Mouse (Mus musculus): Measurements from ENCODE around the gene Nbdy. TPM values are rescaled to one million over a fixed set of nuclear protein-coding genes. Genes with fewer than 3 reads are reported as not detected.
A peak's percentile ranks its signal among the peaks of the same experiment; 100 is the strongest.

Gene Nbdy
- polyA plus RNA-seq (2015; fragmentation: Nextera tagmentation; extraction: Ambion mirVana), result 130 and 146 TPM in 2 replicates

- Histone ChIP-seq H3K9ac (peak within 1 kb of the TSS; percentile 61), H3K4me3 (peak within 1 kb of the TSS; percentile 55), H3K4me1 (0 out of 2 replicates have a peak, but pooled peaks cover 2% of the 10 kb centered on the region), H3K36me3 (replicated peaks) (no peaks in the 10 kb centered on the region), H3K27me3 (replicated peaks) (no peaks in the 10 kb centered on the region), H3K4me2 (peak within 1 kb of the TSS; percentile 54), H3K27ac (peak within 1 kb of the TSS; percentile 87), H3K9me3 (no peaks in the 10 kb centered on the region)
- peak; percentile 97 for ATAC-seq (replicated peaks)
- WGBS, result 20% methylated on average over 32 of the region's 32 CpGs
Observed at GRCm38 (mm10) chrX:153723110-153723916, at the start of gene Nbdy. Gene Nbdy, plus strand, starts transcription at chrX:153723590.

- Histone ChIP-seq H3K36me3 (replicated peaks) (no peaks in the 10 kb centered on the region), H3K27ac (peak within 1 kb of the TSS; percentile 20; the same call in 1 of the 2 replicates), H3K4me3 (peak within 1 kb of the TSS; percentile 26), H3K4me2 (peak within 1 kb of the TSS; percentile 35), H3K9ac (no peak within 1 kb of the TSS), H3K4me1 (no peaks in the 10 kb centered on the region), H3K9me3 (no peaks in the 10 kb centered on the region), H3K27me3 (replicated peaks) (no peaks in the 10 kb centered on the region)
- ATAC-seq (replicated peaks), result 0 out of 2 replicates have a peak, but pooled peaks have one; percentile 48
- whole genome bisulfite sequencing, result 23% methylated on average over 11 of the region's 11 CpGs
Observed at GRCm38 (mm10) chrX:153695782-153696395, 27.5 kb upstream of the Nbdy start, which contains the start of gene Kctd12b. Gene Kctd12b, minus strand, starts transcription at chrX:153696391.

GRCm38 (mm10) chrX:153700463-153700862 is 22.9 kb upstream of the Nbdy start:
- H3K36me3 ChIP-seq (replicated peaks), result no peaks in the 10 kb centered on the region
- H3K9me3 ChIP-seq, result no peaks in the 10 kb centered on the region
- no peak overlapping the region for H3K27ac ChIP-seq
- no peak overlapping the region for H3K4me2 ChIP-seq
- H3K27me3 ChIP-seq (replicated peaks), result no peaks in the 10 kb centered on the region
- no peaks in the 10 kb centered on the region for H3K4me1 ChIP-seq
- no peak for ATAC-seq (replicated peaks)
- 72% methylated on average over 3 of the region's 3 CpGs for WGBS
- no peak overlapping the region for H3K9ac ChIP-seq
- no peak overlapping the region for H3K4me3 ChIP-seq

- peak; percentile 75 for ATAC-seq (replicated peaks)
- 25% methylated on average over 4 of the region's 4 CpGs for WGBS
- no peaks in the 10 kb centered on the region for H3K4me1 ChIP-seq
- no peak overlapping the region for H3K4me3 ChIP-seq
- H3K27me3 ChIP-seq (replicated peaks), result no peaks in the 10 kb centered on the region
- H3K27ac ChIP-seq, result no peak overlapping the region
- H3K9me3 ChIP-seq, result no peaks in the 10 kb centered on the region
- no peak overlapping the region for H3K4me2 ChIP-seq
- no peaks in the 10 kb centered on the region for H3K36me3 ChIP-seq (replicated peaks)
- H3K9ac ChIP-seq, result no peak overlapping the region
Observed at GRCm38 (mm10) chrX:153707735-153708134, 15.7 kb upstream of the Nbdy start.

GRCm38 (mm10) chrX:153716716-153717115 is 6.7 kb upstream of the Nbdy start:
- Histone ChIP-seq H3K4me3 (no peak overlapping the region), H3K4me1 (no peaks in the 10 kb centered on the region), H3K4me2 (no peak overlapping the region), H3K27ac (no peak overlapping the region), H3K9me3 (no peaks in the 10 kb centered on the region), H3K9ac (no peak overlapping the region), H3K27me3 (replicated peaks) (no peaks in the 10 kb centered on the region), H3K36me3 (replicated peaks) (no peaks in the 10 kb centered on the region)
- ATAC-seq (replicated peaks), result no peak
- WGBS, result 89% methylated on average over 2 of the region's 2 CpGs

- H3K4me1 ChIP-seq, result no peaks in the 10 kb centered on the region
Observed at GRCm38 (mm10) chrX:153719602-153720001, 3.8 kb upstream of the Nbdy start.

GRCm38 (mm10) chrX:153724400-153724799 is 1.0 kb downstream of the Nbdy start:
- H3K36me3 ChIP-seq (replicated peaks), result no peaks in the 10 kb centered on the region
- H3K27me3 ChIP-seq (replicated peaks), result no peaks in the 10 kb centered on the region
- no peaks in the 10 kb centered on the region for H3K9me3 ChIP-seq
- 0 out of 2 replicates have a peak overlapping the region, but pooled peaks have one; percentile 50 for H3K27ac ChIP-seq
- whole genome bisulfite sequencing, result 35% methylated on average over 3 of the region's 3 CpGs
- peak overlapping the region; percentile 54 for H3K4me2 ChIP-seq
- H3K9ac ChIP-seq, result 0 out of 2 replicates have a peak overlapping the region, but pooled peaks have one; percentile 22
- 0 out of 2 replicates have a peak, but pooled peaks cover 2% of the 10 kb centered on the region for H3K4me1 ChIP-seq
- H3K4me3 ChIP-seq, result peak overlapping the region; percentile 55
- ATAC-seq (replicated peaks), result peak; percentile 32; the same call in 1 of the 2 replicates

More at GRCm38 (mm10) chrX:153719602-153720001, 3.8 kb upstream of the Nbdy start:
- Histone ChIP-seq H3K9ac (no peak overlapping the region), H3K4me2 (no peak overlapping the region), H3K4me3 (no peak overlapping the region), H3K27ac (no peak overlapping the region), H3K9me3 (no peaks in the 10 kb centered on the region), H3K36me3 (replicated peaks) (no peaks in the 10 kb centered on the region), H3K27me3 (replicated peaks) (no peaks in the 10 kb centered on the region)
- no peak for ATAC-seq (replicated peaks)
- WGBS, result 32% methylated on average over 4 of the region's 4 CpGs

- no peaks in the 10 kb centered on the region for H3K4me1 ChIP-seq
- 77% methylated on average over 4 of the region's 4 CpGs for WGBS
- H3K9ac ChIP-seq, result no peak overlapping the region
- no peak for ATAC-seq (replicated peaks)
- H3K27ac ChIP-seq, result no peak overlapping the region
- no peaks in the 10 kb centered on the region for H3K36me3 ChIP-seq (replicated peaks)
- H3K4me2 ChIP-seq, result no peak overlapping the region
- no peak overlapping the region for H3K4me3 ChIP-seq
- H3K27me3 ChIP-seq (replicated peaks), result no peaks in the 10 kb centered on the region
- H3K9me3 ChIP-seq, result no peaks in the 10 kb centered on the region
Observed at GRCm38 (mm10) chrX:153735697-153736096, 12.3 kb downstream of the Nbdy start.

GRCm38 (mm10) chrX:153742493-153742892 is 19.1 kb downstream of the Nbdy start:
- WGBS, result 86% methylated on average over 3 of the region's 3 CpGs
- no peaks in the 10 kb centered on the region for H3K4me1 ChIP-seq
- no peak for ATAC-seq (replicated peaks)

GRCm38 (mm10) chrX:153749230-153749629 is 25.8 kb downstream of the Nbdy start:
- Histone ChIP-seq H3K4me1 (no peaks in the 10 kb centered on the region), H3K27ac (no peak overlapping the region), H3K9me3 (no peaks in the 10 kb centered on the region), H3K4me2 (no peak overlapping the region), H3K36me3 (replicated peaks) (no peaks in the 10 kb centered on the region), H3K4me3 (no peak overlapping the region), H3K9ac (no peak overlapping the region), H3K27me3 (replicated peaks) (no peaks in the 10 kb centered on the region)
- WGBS, result 43% methylated on average over 2 of the region's 2 CpGs
- ATAC-seq (replicated peaks), result no peak

More at GRCm38 (mm10) chrX:153742493-153742892, 19.1 kb downstream of the Nbdy start:
- Histone ChIP-seq H3K9me3 (no peaks in the 10 kb centered on the region), H3K36me3 (replicated peaks) (no peaks in the 10 kb centered on the region), H3K9ac (no peak overlapping the region), H3K27me3 (replicated peaks) (no peaks in the 10 kb centered on the region), H3K27ac (no peak overlapping the region), H3K4me2 (no peak overlapping the region), H3K4me3 (no peak overlapping the region)

Measured in midbrain, embryonic 15.5 days (tissue).